Mouse (Mus musculus) retina, adult 2 months (tissue): ENCODE measurements around the gene Nisch.

Source experiments
- DNase-seq: peaks from one replicate; pipeline ENCODE4 v3.0.0-alpha.2; 2012; ENCODE audit warnings: low read depth, low spot score

The Nisch gene

DNA sequence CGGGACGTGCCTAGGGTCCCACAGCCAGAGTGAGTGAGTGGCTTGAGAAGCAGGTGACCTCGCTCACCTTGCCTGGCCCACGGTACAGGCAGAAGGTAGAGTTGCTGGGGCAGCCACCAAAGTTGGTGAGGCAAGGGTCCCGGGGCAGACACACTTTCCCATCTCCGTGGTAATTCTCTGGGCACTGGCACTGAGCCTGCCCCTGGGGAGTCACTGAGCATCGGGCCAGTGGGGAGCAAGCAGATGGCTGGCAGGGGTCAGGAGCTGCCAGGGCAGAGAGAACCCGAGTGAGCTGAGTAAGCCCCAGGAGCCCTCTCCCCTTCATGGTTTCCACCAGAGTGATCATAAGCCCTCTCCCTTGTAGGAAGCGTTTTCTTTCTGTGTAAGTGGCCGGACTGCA is 55.1 kb downstream of the Nisch start:
- no peak for DNase-seq

DNA sequence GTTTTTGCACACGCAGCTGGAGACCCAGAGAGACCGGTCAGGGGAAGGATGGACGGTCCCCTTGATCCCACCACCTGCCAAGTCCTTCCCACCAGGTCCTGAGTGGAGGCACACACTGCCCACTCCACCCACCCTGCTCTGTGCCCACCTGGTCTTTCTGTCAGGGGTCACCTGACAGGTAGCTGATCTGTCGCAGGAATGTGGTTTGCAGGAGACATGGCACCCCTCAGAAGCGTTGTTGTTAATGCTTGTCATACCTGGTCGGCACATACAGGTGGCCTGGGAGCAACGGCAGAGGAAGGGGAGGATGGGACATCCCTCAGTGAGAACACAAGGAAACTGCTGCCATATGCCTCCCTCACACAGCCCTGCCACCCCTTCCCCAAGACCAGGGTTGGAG is 55.6 kb downstream of the Nisch start:
- no peak for DNase-seq

DNA sequence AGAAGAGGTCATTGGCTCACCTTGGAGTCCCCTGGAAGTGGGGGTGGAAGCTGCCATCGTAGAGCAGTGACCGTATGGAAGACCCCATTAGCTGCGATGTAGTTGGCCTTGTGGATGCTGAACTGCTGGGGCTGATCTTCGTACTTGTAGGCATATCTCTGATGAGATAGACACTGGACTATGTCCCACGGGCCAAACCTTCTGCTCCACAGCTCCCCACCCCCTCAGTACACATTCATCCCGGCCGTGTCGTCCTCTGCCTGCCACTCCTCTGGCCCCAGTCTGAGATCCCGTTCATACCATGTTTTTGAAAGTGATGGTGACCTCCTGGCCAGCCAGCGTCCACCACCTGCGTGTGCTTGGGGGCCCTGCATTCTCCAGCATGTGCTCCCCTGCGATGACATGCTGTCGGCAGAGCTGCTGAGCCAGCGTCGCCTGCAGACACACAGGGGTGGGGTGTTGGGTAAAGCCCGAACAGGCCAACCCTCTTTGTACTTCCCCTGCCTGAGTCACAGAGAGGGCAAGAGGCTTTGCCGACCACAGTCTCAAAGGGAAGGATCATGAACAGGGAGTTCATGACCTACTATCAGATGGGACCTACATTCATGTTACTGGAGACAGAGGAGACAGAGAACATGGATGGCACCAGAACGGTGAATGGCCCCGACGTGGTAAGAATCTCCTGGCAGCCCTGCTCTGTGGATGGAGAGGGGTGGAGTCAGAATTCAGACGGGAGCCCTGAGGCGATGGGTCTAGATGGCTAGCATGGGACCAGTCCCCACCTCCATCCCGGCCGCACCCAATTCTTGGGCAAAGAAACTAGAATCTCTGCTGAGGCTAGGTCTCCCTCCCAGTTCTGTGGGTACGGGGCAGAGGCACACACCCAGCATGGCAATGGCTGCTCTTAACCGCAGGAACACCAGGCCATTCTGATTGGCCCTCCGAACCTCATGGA is 56.3 kb downstream of the Nisch start:
- no peak for DNase-seq

DNA sequence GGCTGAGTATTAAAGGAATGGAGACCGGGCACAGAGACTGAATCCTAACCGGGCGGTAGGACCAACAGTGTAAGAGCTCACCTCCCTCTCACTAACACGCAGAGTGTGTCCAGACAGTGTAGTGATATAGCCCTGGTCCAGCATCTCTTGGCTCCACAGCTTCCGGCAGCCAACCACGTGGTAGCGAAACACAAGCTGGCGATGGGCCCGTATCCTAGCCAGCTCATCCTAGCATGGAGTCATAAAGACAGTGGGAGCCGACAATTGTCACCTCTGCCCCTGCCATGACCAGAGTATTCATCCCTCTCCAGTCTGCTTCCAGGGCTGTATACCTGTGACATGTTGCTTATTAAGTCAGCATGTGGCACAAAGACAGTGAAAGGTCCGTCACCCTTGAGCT is 71.1 kb downstream of the Nisch start:
- no peak for DNase-seq

DNA sequence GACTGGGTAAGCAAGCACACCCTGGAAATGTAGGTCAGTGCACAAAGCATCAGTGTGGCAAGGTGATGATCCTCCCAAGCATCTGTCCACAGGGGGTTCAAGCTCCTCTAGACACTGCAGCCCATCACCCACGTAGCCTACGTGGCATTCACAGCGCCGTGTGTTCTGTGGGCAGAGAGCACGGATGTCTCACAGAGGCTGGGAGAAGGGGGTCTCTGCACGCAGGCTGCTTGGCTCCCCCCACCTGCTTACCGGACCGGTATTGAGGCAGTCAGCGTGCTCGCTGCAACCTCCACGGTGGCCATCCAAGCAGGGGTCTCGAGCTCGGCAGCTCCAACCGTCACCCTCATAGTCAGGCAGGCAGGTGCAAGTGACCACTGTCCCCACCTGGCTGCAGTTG is 75.7 kb downstream of the Nisch start:
- no peak for DNase-seq

DNA sequence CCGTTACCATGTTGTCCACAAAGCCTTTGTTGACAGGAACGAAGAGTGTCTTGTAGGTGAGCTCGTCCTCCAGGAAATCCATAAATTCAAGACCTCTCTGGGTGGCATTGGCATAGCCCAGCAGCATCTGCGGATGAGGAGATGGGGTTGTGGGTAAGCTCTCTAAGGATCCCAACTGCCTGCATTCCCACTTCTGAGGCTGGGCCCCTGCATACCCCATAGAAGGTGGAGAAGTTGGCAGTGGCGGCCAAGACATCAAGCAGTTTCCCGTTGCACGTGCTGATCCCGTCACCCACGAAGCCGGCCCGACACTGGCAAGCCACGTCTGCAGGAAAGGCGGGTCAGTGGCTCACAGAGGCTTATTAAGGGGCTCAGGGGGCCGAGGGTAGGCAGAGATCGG is 76.6 kb downstream of the Nisch start:
- DNase-seq: no peak

DNA sequence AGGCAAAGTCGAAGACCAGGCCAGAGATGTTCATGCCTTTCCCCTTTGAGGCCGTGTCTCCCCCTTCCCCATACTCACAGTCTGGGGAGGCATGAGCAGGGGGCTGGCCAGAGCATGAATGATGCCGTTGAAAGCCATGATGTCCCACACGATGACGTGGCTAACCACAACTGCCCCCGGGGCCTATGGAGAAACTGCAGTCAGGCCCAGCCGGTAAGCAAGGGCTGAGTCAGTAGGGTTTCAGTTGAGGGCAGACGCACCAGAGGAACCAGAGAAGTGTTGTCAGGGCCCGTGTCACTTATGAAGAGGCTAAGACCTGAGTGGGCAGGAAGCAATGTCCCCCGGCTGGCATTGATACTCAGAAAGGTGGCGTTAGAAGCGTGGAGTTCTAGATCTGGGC is 77.1 kb downstream of the Nisch start:
- DNase-seq: no peak

DNA sequence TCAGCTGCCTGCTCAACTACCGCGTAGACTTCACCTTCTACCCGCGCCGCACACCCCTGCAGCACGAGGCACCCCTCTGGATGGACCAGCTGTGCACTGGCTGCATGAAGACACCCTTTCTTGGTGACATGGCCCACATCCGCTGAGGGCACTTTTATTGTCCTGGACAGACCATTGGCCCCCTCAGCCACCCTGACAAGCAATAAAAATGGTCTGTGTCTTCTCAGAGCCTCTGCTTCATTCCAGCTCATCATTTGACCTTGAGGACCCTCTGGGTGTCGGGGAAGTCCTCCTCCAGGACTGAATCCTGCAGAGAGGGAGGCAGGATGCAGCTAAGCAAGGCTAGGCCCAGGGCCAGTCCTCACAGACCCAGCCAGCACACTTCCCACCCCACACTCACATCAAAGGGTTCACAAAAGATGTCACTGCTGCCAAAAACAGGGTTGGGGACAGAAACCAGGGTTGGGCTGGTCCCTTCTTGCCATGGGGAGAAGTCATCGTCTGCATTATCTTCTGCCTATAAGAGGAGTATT is 77.8 kb downstream of the Nisch start:
- no peak for DNase-seq

DNA sequence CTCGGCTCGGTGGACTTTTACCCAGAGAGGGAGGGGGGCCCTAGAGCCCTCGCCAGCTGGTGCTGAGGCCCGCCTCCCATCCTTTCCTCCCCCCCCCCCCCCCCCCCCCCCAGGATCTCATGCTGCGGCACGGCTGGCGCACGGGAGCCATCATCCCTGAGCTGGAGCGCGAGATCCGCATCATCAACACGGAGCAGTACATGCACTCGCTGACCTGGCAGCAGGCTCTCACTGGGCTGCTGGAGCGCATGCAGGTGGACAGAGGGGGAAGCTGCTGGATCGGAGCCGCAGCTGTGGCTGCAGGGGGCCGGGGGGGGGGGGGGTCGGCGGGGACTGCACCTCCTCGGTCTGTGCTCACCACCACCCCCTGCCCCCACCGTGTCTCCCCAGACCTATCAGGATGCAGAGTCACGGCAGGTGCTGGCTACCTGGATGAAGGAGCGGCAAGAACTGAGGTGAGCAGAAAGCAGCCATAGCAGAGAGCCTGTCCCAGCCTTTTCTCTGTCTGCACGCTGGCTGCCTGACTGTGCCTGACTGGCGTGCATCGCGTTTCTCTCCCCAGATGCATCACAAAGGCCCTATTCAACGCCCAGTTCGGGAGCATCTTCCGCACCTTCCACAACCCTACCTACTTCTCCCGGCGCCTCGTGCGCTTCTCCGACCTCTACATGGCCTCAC is 78.4 kb downstream of the Nisch start:
- no peak for DNase-seq

DNA sequence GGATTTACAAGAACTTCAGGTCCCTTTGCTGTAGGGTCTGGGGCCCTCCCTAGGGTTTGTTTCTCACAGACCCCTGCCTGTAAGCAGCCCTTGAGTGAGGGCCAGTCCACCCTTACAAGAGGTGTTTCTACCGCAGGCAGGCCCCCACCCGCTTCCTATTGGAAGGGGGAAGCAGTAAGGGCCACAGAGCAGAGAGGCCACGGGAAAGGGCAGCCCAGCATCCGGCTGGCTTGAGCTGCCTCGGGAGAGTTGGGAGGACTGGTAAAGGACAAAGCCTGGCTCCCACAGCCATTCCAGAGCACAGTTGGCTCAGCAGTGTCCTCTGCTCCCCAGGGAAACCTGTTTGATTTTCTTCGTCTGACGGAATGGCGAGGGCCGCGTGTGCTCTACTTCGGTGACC is 79.0 kb downstream of the Nisch start:
- DNase-seq: no peak

DNA sequence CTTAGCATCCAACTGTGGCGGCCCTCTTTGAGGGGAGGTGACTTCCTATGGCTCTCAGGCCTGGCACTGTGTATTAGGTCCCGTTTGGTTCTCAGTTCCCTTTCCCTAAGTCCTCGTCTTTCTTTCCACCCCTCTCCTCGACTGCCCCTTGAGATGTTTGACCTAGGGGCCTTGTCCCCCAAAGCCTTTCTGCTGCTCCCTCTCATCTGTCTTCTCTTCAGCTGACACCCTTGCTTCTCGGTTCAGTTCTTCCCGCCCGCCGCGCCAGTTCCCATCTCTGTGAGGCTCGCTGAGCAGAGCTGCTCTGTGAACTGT is 79.5 kb downstream of the Nisch start:
- no peak for DNase-seq

DNA sequence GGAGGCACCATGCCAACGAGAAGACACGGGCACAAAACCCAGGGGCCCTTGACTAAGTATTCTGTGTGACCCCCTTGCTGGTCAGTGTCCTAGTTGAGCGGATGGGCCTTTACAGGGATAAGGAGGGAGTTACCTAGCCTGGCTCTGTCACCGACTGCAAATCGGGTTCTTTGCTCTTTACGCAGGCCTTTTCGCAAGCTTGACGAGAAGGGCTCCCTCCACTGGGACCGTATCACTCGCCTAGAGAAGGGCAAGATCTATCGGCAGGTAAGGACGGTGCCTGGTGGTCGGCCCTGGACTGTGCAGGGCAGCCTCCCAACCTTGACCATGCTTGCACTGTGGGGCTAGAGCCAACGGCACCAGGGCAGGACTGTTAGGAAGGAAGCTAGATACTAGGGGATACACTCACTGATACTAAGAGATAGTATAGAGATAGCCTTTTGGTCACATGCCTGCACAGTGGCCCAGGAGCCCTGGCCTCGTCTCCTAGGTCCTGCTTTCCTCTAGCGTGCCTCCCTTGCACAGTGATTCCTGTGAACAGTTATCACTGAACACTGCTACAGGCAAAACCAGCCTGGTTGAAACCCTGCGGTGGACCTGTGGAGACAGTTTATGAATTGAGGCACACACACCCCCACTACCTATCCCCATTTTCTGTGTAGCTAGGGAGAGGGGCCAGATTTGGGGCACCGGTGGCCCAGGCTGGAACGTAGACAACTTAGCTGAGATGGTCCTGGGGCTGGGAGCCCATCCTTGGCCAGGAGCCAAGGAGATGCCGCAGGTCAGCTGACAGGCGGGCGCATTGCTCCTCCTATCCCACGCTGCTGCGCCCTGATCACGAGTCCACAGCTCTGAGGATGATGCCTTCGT is 80.1 kb downstream of the Nisch start:
- no peak for DNase-seq

DNA sequence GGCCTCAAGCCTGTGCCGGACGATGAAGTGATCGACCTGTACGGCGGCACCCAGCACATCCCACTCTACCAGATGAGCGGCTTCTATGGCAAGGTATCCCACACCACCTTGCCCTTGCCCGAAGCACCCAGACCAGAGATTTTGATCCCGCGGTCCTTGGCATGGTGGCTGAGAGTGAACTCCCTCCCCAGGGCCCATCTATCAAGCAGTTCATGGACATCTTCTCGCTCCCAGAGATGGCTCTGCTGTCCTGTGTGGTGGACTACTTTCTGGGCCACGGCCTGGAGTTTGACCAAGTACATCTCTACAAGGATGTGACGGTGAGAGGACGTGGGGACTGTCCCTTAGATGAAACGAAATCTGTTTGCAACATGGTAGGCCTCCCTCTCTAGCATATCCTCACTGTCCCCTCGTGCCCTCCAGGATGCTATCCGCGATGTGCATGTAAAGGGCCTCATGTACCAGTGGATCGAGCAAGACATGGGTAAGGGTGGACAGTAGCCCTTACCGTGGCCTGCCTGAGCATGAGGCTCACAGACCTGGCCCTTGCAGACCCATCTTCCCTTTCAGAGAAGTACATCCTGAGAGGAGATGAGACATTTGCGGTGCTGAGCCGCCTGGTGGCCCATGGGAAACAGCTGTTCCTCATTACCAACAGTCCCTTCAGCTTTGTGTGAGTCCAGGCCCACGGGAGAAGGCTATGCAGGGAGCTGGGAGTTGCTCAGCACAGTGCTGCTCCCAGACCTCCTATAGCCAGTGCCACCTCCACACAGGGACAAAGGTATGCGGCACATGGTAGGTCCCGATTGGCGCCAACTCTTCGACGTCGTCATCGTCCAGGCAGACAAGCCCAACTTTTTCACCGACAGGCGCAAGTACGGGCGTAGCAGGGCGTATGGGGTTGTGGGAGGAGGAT is 81.0 kb downstream of the Nisch start:
- no peak for DNase-seq

DNA sequence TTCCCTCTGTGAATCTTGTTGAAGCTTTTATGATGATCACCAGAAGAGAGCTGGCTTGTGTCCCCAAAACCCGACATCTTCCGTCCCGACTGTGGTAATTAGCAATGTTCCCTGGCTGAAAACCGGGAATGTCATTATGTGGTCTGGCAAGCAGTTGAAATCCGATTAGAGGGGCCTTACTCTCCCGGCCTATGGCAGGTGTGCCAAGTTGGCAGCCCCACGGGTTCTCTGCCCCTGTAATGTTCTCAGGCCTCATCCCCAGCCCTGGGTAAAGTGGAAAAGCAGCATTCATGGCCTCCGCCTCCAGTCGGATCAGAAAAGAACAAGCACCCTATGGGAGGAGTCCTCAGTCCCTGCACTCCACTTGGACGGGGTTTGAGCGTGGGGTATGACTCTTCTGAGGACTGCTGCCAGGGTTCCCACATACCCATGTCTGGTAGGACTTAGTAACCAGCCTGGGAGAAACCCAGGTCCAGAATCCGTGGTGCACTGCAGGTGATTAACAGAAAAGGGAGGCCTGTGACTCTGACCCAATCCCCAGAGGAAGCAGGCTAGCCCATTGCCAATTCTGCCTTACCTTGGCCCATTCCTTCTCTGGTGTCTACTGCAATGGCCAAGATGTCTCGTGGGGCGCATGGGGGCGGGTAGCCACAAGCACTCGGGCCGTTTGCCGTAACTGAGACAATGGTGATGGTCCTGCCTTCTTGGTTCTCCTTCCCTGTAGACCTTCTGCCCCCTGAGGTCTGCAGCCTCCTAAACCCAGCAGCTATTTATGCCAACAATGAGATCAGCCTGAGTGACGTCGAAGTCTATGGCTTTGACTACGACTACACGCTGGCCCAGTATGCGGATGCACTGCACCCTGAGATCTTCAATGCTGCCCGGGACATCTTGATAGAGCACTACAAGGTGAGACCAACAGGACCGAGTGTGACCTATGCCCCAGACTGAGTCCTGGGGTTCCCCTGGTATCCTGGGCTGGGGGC is 82.4 kb downstream of the Nisch start:
- DNase-seq: no peak

DNA sequence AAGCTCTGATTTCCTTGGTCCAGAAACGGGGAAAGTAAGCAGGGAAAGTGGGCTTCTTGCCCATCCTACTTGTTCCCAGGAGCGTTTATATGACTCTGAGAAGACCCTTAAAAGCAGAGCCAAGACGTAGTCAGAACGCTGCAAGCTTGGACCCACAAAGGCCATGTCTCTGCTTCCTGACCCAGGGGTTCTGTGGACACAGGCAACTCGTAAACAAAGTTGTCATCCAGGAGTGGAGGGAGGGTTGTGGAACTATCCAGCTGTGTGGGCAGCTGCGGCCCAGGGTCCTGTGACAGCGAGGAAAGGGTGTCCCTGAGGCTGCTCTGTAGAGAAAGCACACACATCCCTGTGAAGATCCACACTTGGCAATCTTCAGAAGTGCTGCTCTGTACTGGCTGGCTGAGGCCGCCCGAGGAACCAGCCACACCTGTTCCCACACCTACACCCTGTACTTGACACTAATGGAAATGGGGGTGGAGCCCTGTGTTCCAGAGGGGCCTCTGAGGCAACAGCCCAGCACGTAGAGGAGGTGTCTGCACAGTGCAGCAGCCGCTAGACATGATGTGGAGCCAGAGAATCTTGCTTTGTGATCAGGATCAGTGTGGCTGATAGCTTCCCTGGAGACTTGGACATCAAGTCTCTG is 83.6 kb downstream of the Nisch start:
- DNase-seq: no peak

DNA sequence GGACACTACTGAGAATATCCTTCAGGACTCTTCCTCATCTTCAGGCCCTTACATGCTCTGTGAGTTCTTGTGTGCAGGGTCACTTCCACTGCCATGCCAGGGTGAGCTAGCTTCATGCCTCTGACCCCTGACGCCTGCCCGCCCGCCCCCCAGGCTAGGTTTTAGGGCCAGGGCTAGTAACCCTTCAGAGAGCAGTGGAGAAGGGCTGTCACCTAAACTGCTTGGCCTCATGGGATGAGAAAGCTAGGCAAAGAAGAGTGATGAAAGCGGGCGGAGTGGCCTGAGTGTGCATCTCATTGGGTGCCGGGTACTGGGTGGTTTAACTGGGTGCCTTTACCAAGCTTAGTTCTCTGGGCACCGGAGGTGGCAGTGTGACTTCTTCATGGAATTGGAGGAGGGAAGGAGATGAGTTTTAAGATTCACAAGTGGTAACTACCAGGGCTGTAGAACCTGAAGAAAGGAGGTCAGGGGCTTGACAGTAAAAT is 84.2 kb downstream of the Nisch start:
- DNase-seq: no peak

DNA sequence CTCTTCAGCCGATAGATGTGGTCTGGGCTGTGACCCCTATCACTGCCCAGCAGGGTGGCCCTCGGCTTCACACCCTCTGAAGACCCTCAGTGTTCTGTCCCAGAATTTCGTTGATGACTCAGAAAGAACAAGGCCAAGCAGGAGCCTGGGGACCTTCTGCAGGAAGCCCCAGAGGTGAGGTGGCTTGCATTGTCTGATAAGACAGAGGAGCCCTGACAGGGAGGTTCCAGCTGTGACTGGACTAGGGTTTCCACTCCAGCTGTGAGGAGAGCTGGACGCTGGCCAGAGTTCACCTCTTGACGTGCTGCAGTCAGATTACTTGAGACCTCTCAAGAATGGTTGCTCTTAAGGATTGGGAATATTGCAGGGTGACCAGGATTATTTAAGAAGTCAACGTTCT is 84.7 kb downstream of the Nisch start:
- DNase-seq: no peak

DNA sequence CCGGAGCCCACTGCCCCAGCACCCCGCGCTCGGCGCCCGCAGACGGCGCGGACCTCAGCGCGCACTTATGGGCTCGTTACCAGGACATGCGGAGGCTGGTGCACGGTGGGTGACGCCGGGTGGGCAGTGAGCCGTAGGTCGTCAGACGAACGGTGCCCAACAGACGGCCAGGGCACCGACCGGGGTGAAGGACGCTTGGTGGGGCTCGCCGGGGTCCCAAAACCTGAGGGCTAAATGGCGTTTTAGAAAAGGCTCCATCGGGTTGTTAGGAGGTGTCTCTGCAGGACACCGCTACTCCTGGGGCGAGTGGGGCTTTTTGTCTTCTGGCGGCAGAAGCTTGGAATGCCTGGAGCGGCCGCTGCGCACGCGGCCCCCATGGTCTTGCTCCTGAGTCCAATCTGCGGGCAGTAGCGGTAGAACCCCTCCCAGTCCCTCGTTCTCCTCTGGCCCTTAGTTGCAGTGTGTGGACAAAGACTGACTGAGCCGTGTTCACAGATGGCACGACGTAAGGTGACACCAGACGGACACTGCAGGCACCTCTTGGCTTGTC is 85.4 kb downstream of the Nisch start:
- no peak for DNase-seq
